Mouse (Mus musculus) splenic B cell, adult 2 months (primary cell): ENCODE results near the gene Ccm2.
A peak's percentile ranks its signal among the peaks of the same experiment; 100 is the strongest.

ENCODE experiments used
- DNase-seq: peaks from one replicate; pipeline ENCODE4 v3.0.0-alpha.2; 2011; ENCODE audit warnings: low read depth, low spot score
- H3K27me3 ChIP-seq: 2 replicates; pipeline ENCODE4 v1.6.1; 2012; ENCODE audit warnings: mild to moderate bottlenecking, low read length, moderate library complexity, mixed read lengths; ENCODE audit not compliant: control insufficient read depth, poor library complexity, insufficient read depth, severe bottlenecking
- H3K36me3 ChIP-seq: 2 replicates; pipeline ENCODE4 v1.6.1; 2012; ENCODE audit warnings: mild to moderate bottlenecking, low read length, moderate library complexity, mixed read lengths; ENCODE audit not compliant: control insufficient read depth, poor library complexity, insufficient read depth, severe bottlenecking

Gene Ccm2

GRCm38 (mm10) chr11:6599831-6600230 is 53.1 kb downstream of the Ccm2 start:
- peaks cover 31% of the 10 kb centered on the region for H3K36me3 ChIP-seq
- H3K27me3 ChIP-seq = no peaks in the 10 kb centered on the region
- DNase-seq = no peak

- DNase-seq = no peak
- H3K27me3 ChIP-seq = no peaks in the 10 kb centered on the region
- peaks cover 30% of the 10 kb centered on the region for H3K36me3 ChIP-seq
Observed at GRCm38 (mm10) chr11:6600284-6600944, 53.7 kb downstream of the Ccm2 start.

- no peak for DNase-seq
- no peaks in the 10 kb centered on the region for H3K27me3 ChIP-seq
Observed at GRCm38 (mm10) chr11:6601649-6602480, 55.2 kb downstream of the Ccm2 start.

GRCm38 (mm10) chr11:6602662-6603061 is 56.0 kb downstream of the Ccm2 start:
- Histone ChIP-seq H3K36me3 (peaks cover 12% of the 10 kb centered on the region), H3K27me3 (no peaks in the 10 kb centered on the region)
- DNase-seq = no peak

More at GRCm38 (mm10) chr11:6601649-6602480, 55.2 kb downstream of the Ccm2 start:
- peaks cover 19% of the 10 kb centered on the region for H3K36me3 ChIP-seq

- DNase-seq = no peak
- Histone ChIP-seq H3K36me3 (peaks cover 10% of the 10 kb centered on the region), H3K27me3 (no peaks in the 10 kb centered on the region)
Observed at GRCm38 (mm10) chr11:6603224-6603623, 56.5 kb downstream of the Ccm2 start.

- Histone ChIP-seq H3K36me3 (peaks cover 3% of the 10 kb centered on the region), H3K27me3 (no peaks in the 10 kb centered on the region)
- DNase-seq = no peak
Observed at GRCm38 (mm10) chr11:6603887-6604603, 57.4 kb downstream of the Ccm2 start.

- H3K36me3 ChIP-seq = peaks cover under 1% of the 10 kb centered on the region; the same call in 1 of the 2 replicates
- no peaks in the 10 kb centered on the region for H3K27me3 ChIP-seq
- DNase-seq = no peak
Observed at GRCm38 (mm10) chr11:6604604-6604936, 57.9 kb downstream of the Ccm2 start.

- Histone ChIP-seq H3K27me3 (no peaks in the 10 kb centered on the region), H3K36me3 (no peaks in the 10 kb centered on the region)
- peak; percentile 48 for DNase-seq
Observed at GRCm38 (mm10) chr11:6605021-6605481, 58.4 kb downstream of the Ccm2 start.

- no peak for DNase-seq
- H3K36me3 ChIP-seq = no peaks in the 10 kb centered on the region
- H3K27me3 ChIP-seq = no peaks in the 10 kb centered on the region
Observed at GRCm38 (mm10) chr11:6605491-6606399, 59.1 kb downstream of the Ccm2 start, which contains the start of gene Nacad. Gene Nacad, minus strand, starts transcription at chr11:6606053.

GRCm38 (mm10) chr11:6615250-6616205 is 68.8 kb downstream of the Ccm2 start:
- DNase-seq = no peak
- Histone ChIP-seq H3K36me3 (peaks cover 19% of the 10 kb centered on the region), H3K27me3 (no peaks in the 10 kb centered on the region)

GRCm38 (mm10) chr11:6623704-6624103 is 77.0 kb downstream of the Ccm2 start:
- no peak for DNase-seq
- Histone ChIP-seq H3K27me3 (no peaks in the 10 kb centered on the region), H3K36me3 (peaks cover 13% of the 10 kb centered on the region)

- no peak for DNase-seq
- peaks cover 10% of the 10 kb centered on the region for H3K36me3 ChIP-seq
- H3K27me3 ChIP-seq = no peaks in the 10 kb centered on the region
Observed at GRCm38 (mm10) chr11:6624619-6625382, 78.1 kb downstream of the Ccm2 start.
